Mouse (Mus musculus) neural tube, embryonic 11.5 days (tissue): ENCODE measurements around the gene Ear1. TPM values are rescaled to one million over a fixed set of nuclear protein-coding genes. Genes with fewer than 3 reads are reported as not detected.
"Not testable (repeated sequence)": the region's sequence is repeated elsewhere in the genome, so short reads cannot be mapped to it uniquely, and the experiment has no call there.

Experiments
- ATAC-seq: fragments of 200-750 bp; cut with Nextera tagmentation; 2 replicates; pipeline ENCODE4 v1.8.0; 2017; ENCODE audit warnings: moderate number of reproducible peaks, mild to moderate bottlenecking, moderate TSS enrichment, moderate library complexity; ENCODE audit not compliant: insufficient read depth, low FRiP score, low TSS enrichment
- DNase-seq: peaks from one replicate; pipeline ENCODE4 v3.0.0-alpha.2; 2015; ENCODE audit warnings: low spot score
- H3K27ac ChIP-seq: fragments of 300-500 bp; sonication (generic); 2 replicates; pipeline ENCODE4 v1.5.1; 2014; ENCODE audit warnings: low read depth, mild to moderate bottlenecking, low read length
- H3K27me3 ChIP-seq: fragments of 300-500 bp; sonication (generic); 2 replicates; pipeline ENCODE4 v1.6.1; 2014; ENCODE audit warnings: mild to moderate bottlenecking, low read length, mixed read lengths; ENCODE audit not compliant: control insufficient read depth, insufficient read depth
- H3K36me3 ChIP-seq: fragments of 300-500 bp; sonication (generic); 2 replicates; pipeline ENCODE4 v1.6.1; 2014; ENCODE audit warnings: mild to moderate bottlenecking, low read length, moderate library complexity, mixed read lengths; ENCODE audit not compliant: control insufficient read depth, insufficient read depth
- H3K4me1 ChIP-seq: fragments of 300-500 bp; sonication (generic); 2 replicates; pipeline ENCODE4 v1.6.1; 2014; ENCODE audit warnings: low read length, mixed read lengths; ENCODE audit not compliant: control insufficient read depth, insufficient read depth
- H3K4me2 ChIP-seq: fragments of 300-500 bp; sonication (generic); 2 replicates; pipeline ENCODE4 v1.6.1; 2014; ENCODE audit warnings: low read depth, mild to moderate bottlenecking, moderate library complexity
- H3K4me3 ChIP-seq: fragments of 300-500 bp; sonication (generic); 2 replicates; pipeline ENCODE4 v1.5.1; 2014; ENCODE audit warnings: low read depth, low read length
- H3K9ac ChIP-seq: fragments of 300-500 bp; sonication (generic); 2 replicates; pipeline ENCODE4 v1.6.1; 2014; ENCODE audit warnings: mild to moderate bottlenecking, low read length
- H3K9me3 ChIP-seq: fragments of 300-500 bp; sonication (generic); 2 replicates; pipeline ENCODE4 v1.6.1; 2016; ENCODE audit warnings: low read length; ENCODE audit not compliant: control insufficient read depth
- WGBS: fragments of 180-500 bp; shearing (Covaris S2); extraction: QIAGEN DNeasy Blood & Tissue Kit; methylation state at CpG from one replicate; pipeline ENCODE4 v1.1.7; 2014; 5-methylcytosine and 5-hydroxymethylcytosine counted together
- polyA plus RNA-seq: library from polyadenylated mRNA; unstranded; fragments of >200 nt; fragmentation: Nextera tagmentation; extraction: Ambion mirVana; gene quantifications from 2 replicates; pipeline ENCODE4 v1.2.1, GENCODE M21; 2014

The Ear1 gene
- polyA plus RNA-seq, 1 experiment from 2014 or later: not detected

- DNase-seq, H3K9me3 ChIP-seq, H3K27me3 ChIP-seq, H3K27ac ChIP-seq, H3K9ac ChIP-seq, ATAC-seq, H3K4me3 ChIP-seq, H3K4me1 ChIP-seq, H3K4me2 ChIP-seq, H3K36me3 ChIP-seq: not testable (repeated sequence)
- 56% methylated on average over 1 of the region's 2 CpGs for WGBS
Measured at GRCm38 (mm10) chr14:43877789-43878188, 2.5 kb upstream of the Ear1 start.

GRCm38 (mm10) chr14:43874862-43875261 is 455 bp downstream of the Ear1 start:
- WGBS: 94% methylated on average over 3 of the region's 3 CpGs

GRCm38 (mm10) chr14:43860522-43860921 is 14.8 kb downstream of the Ear1 start:
- 34% methylated on average over 2 of the region's 2 CpGs for WGBS
- H3K27me3 ChIP-seq, H3K36me3 ChIP-seq, H3K9me3 ChIP-seq, H3K4me3 ChIP-seq, ATAC-seq, H3K4me1 ChIP-seq, H3K9ac ChIP-seq, H3K27ac ChIP-seq, H3K4me2 ChIP-seq: not testable (repeated sequence)
- peak; percentile 10 for DNase-seq

More at GRCm38 (mm10) chr14:43874862-43875261, 455 bp downstream of the Ear1 start:
- not testable (repeated sequence) for ATAC-seq, H3K9me3 ChIP-seq, H3K27ac ChIP-seq, H3K36me3 ChIP-seq, H3K4me1 ChIP-seq, DNase-seq, H3K9ac ChIP-seq, H3K27me3 ChIP-seq, H3K4me3 ChIP-seq, H3K4me2 ChIP-seq

DNA sequence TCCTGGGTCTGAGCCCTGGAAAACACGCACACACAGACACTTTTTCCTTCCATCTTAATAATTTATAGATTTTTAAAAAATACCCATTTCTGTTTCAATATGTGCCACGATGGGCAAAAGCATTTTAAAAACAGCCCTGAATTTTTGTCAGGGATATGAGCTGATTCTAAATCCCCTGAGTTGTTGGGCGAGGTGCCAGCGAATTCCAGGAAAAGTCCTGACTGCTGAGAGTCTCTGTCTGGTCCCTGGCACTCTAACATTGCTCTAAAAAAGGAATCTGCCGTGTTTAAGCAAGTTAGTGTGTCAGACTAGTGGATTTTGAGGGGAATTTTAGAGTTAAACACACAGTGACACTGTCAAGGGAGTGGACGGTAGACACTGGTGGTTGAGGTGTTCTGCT is 15.9 kb downstream of the Ear1 start:
- WGBS: 74% methylated on average over 4 of the region's 6 CpGs
- not testable (repeated sequence) for H3K4me2 ChIP-seq, H3K9me3 ChIP-seq, H3K4me3 ChIP-seq, H3K4me1 ChIP-seq, DNase-seq, H3K36me3 ChIP-seq, H3K27me3 ChIP-seq, H3K9ac ChIP-seq, H3K27ac ChIP-seq, ATAC-seq

GRCm38 (mm10) chr14:43843949-43844573 is 31.3 kb downstream of the Ear1 start:
- not testable (repeated sequence) for H3K36me3 ChIP-seq, H3K27me3 ChIP-seq, H3K4me2 ChIP-seq, H3K9me3 ChIP-seq, H3K27ac ChIP-seq, DNase-seq, ATAC-seq, H3K9ac ChIP-seq, H3K4me3 ChIP-seq, H3K4me1 ChIP-seq
- WGBS: 84% methylated on average over 4 of the region's 4 CpGs

DNA sequence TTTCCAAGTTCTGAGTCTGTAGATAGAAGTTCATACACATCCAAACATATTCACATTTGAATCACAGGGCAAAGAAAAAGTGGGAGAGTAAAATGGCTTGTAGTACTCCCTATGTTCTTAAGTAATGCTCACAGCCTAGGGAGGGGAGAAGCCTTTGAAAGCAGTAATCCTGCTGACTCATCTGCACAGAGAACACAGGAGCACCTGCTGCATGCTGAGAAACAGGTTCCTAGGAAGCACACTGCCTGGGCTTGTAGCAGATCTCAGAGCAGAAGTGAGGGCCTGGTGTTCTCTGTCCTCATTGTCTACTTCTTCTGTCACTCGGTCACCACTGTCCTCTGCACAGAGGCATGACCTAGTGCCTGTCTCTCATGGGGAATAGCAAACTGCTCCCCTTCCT is 34.3 kb downstream of the Ear1 start:
- WGBS: no CpG with 5 or more reads among the region's 1 CpGs
- not testable (repeated sequence) for H3K4me2 ChIP-seq, H3K36me3 ChIP-seq, H3K27ac ChIP-seq, DNase-seq, ATAC-seq, H3K4me1 ChIP-seq, H3K4me3 ChIP-seq, H3K27me3 ChIP-seq, H3K9me3 ChIP-seq, H3K9ac ChIP-seq

- H3K27ac ChIP-seq, H3K27me3 ChIP-seq, H3K9ac ChIP-seq, H3K4me1 ChIP-seq, H3K4me2 ChIP-seq, DNase-seq, ATAC-seq, H3K4me3 ChIP-seq, H3K9me3 ChIP-seq, H3K36me3 ChIP-seq: not testable (repeated sequence)
- 90% methylated on average over 2 of the region's 2 CpGs for WGBS
Measured at GRCm38 (mm10) chr14:43835366-43835765, 40.0 kb downstream of the Ear1 start.

GRCm38 (mm10) chr14:43830385-43830784 is 44.9 kb downstream of the Ear1 start:
- H3K9ac ChIP-seq, H3K9me3 ChIP-seq, DNase-seq, H3K4me1 ChIP-seq, H3K36me3 ChIP-seq, H3K27me3 ChIP-seq, H3K4me2 ChIP-seq, H3K27ac ChIP-seq, ATAC-seq, H3K4me3 ChIP-seq: not testable (repeated sequence)
- WGBS: 65% methylated on average over 1 of the region's 1 CpGs

GRCm38 (mm10) chr14:43824176-43824575 is 51.1 kb downstream of the Ear1 start:
- not testable (repeated sequence) for H3K36me3 ChIP-seq, H3K4me2 ChIP-seq, H3K9ac ChIP-seq

More at GRCm38 (mm10) chr14:43824176-43824575, 51.1 kb downstream of the Ear1 start:
- not testable (repeated sequence) for H3K4me3 ChIP-seq, DNase-seq, H3K4me1 ChIP-seq, H3K27me3 ChIP-seq, H3K9me3 ChIP-seq, ATAC-seq, H3K27ac ChIP-seq
- 88% methylated on average over 6 of the region's 6 CpGs for WGBS
